Mouse (Mus musculus) liver, embryonic 15.5 days (tissue): ENCODE data around the gene Kcna2. TPM values are rescaled to one million over a fixed set of nuclear protein-coding genes. Genes with fewer than 3 reads are reported as not detected.

Experiments
- ATAC-seq: fragments of 200-750 bp; cut with Nextera tagmentation; 2 replicates; pipeline ENCODE4 v1.8.0; 2017; ENCODE audit warnings: moderate number of reproducible peaks, mild to moderate bottlenecking, moderate library complexity; ENCODE audit not compliant: insufficient read depth
- H3K27ac ChIP-seq: fragments of 300-500 bp; sonication (generic); replicated peaks from 2 replicates; pipeline ENCODE4 v1.5.1; 2015; ENCODE audit warnings: mild to moderate bottlenecking, inconsistent platforms
- H3K27me3 ChIP-seq: fragments of 300-500 bp; sonication (generic); 2 replicates; pipeline ENCODE4 v1.6.1; 2015; ENCODE audit warnings: mild to moderate bottlenecking, inconsistent platforms
- H3K36me3 ChIP-seq: fragments of 300-500 bp; sonication (generic); replicated peaks from 2 replicates; pipeline ENCODE4 v1.6.1; 2015; ENCODE audit warnings: moderate library complexity, mild to moderate bottlenecking, inconsistent platforms
- H3K4me1 ChIP-seq: fragments of 300-500 bp; sonication (generic); replicated peaks from 2 replicates; pipeline ENCODE4 v1.6.1; 2015; ENCODE audit warnings: inconsistent platforms
- H3K4me2 ChIP-seq: fragments of 300-500 bp; sonication (generic); 2 replicates; pipeline ENCODE4 v1.6.1; 2015; ENCODE audit warnings: moderate library complexity, mild to moderate bottlenecking, inconsistent platforms
- H3K4me3 ChIP-seq: fragments of 300-500 bp; sonication (generic); replicated peaks from 2 replicates; pipeline ENCODE4 v1.5.1; 2015; ENCODE audit warnings: mild to moderate bottlenecking, inconsistent platforms
- H3K9ac ChIP-seq: fragments of 300-500 bp; sonication (generic); 2 replicates; pipeline ENCODE4 v1.6.1; 2015; ENCODE audit warnings: moderate library complexity, mild to moderate bottlenecking, inconsistent platforms
- H3K9me3 ChIP-seq: fragments of 300-500 bp; sonication (generic); replicated peaks from 2 replicates; pipeline ENCODE4 v1.6.1; 2016; ENCODE audit warnings: inconsistent platforms
- WGBS: fragments of 180-500 bp; shearing (Covaris S2); methylation state at CpG from one replicate; pipeline ENCODE4 v1.1.7; 2015; ENCODE audit warnings: mixed read lengths; ENCODE audit not compliant: insufficient replicate concordance; 5-methylcytosine and 5-hydroxymethylcytosine counted together
- polyA plus RNA-seq: library from polyadenylated mRNA; unstranded; fragments of >200 nt; fragmentation: Nextera tagmentation; extraction: Ambion mirVana; gene quantifications from 2 replicates; pipeline ENCODE4 v1.2.1, GENCODE M21; 2015

Gene Kcna2
- polyA plus RNA-seq, 1 experiment from 2014 or later, result 0.09 TPM

GRCm38 (mm10) chr3:107101787-107102651, 1.1 kb downstream of the Kcna2 start:
- Histone ChIP-seq H3K4me3 (peak overlapping the region; percentile 23), H3K36me3 (no peaks in the 10 kb centered on the region), H3K27ac (no peak overlapping the region), H3K9ac (no peak overlapping the region), H3K4me1 (no peaks in the 10 kb centered on the region), H3K9me3 (no peaks in the 10 kb centered on the region), H3K4me2 (peak overlapping the region; percentile 41), H3K27me3 (peaks cover 59% of the 10 kb centered on the region)
- no peak for ATAC-seq
- 2% methylated on average over 53 of the region's 53 CpGs for WGBS

DNA sequence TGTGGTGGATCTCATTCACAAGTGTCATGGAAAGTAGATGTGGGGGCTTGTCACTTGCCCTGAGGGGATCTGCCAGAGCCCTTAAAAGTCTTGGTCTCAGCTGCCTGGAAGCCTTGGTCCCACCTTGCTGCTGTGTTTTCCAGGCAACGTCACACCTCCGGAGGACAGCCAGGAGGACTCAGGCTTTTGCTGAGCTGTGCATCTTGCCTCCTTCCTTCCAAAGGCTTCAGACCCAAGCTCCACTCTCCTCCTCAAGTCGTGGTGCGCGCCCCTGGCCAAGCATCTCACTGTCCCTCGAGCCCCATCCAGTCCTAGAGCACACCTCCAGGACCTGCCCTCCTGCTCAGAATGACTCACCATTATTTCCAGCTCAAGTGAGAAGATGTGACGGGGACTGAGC, 2.1 kb downstream of the Kcna2 start:
- Histone ChIP-seq H3K9ac (no peak overlapping the region), H3K4me1 (no peaks in the 10 kb centered on the region), H3K4me3 (no peak overlapping the region), H3K9me3 (no peaks in the 10 kb centered on the region), H3K27ac (no peak overlapping the region), H3K27me3 (peaks cover 59% of the 10 kb centered on the region), H3K4me2 (no peak overlapping the region), H3K36me3 (no peaks in the 10 kb centered on the region)
- no peak for ATAC-seq
- WGBS, result 49% methylated on average over 7 of the region's 7 CpGs

DNA sequence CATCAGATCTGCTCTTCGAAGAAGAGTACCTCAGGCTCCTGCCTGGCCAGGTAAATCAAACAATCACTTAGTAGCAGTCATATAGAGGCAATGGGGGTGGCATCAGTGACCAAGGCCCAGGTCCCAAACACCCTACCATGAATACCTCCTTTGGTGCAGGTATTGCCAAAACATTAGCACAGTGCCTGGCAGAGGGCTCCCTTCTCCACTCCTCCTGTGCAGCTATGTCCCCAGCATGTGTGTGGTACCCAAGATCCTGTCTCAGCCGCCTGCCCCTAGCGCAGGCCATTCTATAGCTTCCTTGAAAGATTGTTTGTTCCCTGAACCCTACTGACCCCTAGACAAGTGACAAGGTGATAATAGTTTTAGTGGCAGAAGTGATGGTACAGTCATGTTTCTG, 2.5 kb downstream of the Kcna2 start:
- no peak overlapping the region for H3K9ac ChIP-seq
- H3K9me3 ChIP-seq, result no peaks in the 10 kb centered on the region
- no peak overlapping the region for H3K27ac ChIP-seq
- H3K27me3 ChIP-seq, result peaks cover 59% of the 10 kb centered on the region
- no peak overlapping the region for H3K4me2 ChIP-seq
- no peaks in the 10 kb centered on the region for H3K4me1 ChIP-seq
- WGBS, result 61% methylated on average over 3 of the region's 3 CpGs
- no peaks in the 10 kb centered on the region for H3K36me3 ChIP-seq
- no peak overlapping the region for H3K4me3 ChIP-seq
- ATAC-seq, result no peak

GRCm38 (mm10) chr3:107105986-107106385, 5.0 kb downstream of the Kcna2 start:
- no peak for ATAC-seq
- no peaks in the 10 kb centered on the region for H3K36me3 ChIP-seq
- H3K9me3 ChIP-seq, result no peaks in the 10 kb centered on the region
- no peaks in the 10 kb centered on the region for H3K4me1 ChIP-seq
- peaks cover 35% of the 10 kb centered on the region for H3K27me3 ChIP-seq
- WGBS, result 63% methylated on average over 6 of the region's 6 CpGs
- no peak overlapping the region for H3K4me3 ChIP-seq
- H3K27ac ChIP-seq, result no peak overlapping the region
- H3K9ac ChIP-seq, result no peak overlapping the region
- no peak overlapping the region for H3K4me2 ChIP-seq

GRCm38 (mm10) chr3:107112498-107112897, 11.6 kb downstream of the Kcna2 start:
- Histone ChIP-seq H3K27me3 (no peaks in the 10 kb centered on the region), H3K4me1 (no peaks in the 10 kb centered on the region), H3K9ac (no peak overlapping the region), H3K36me3 (no peaks in the 10 kb centered on the region), H3K9me3 (no peaks in the 10 kb centered on the region), H3K4me3 (no peak overlapping the region), H3K4me2 (no peak overlapping the region), H3K27ac (no peak overlapping the region)
- ATAC-seq, result no peak
- 39% methylated on average over 4 of the region's 4 CpGs for WGBS

DNA sequence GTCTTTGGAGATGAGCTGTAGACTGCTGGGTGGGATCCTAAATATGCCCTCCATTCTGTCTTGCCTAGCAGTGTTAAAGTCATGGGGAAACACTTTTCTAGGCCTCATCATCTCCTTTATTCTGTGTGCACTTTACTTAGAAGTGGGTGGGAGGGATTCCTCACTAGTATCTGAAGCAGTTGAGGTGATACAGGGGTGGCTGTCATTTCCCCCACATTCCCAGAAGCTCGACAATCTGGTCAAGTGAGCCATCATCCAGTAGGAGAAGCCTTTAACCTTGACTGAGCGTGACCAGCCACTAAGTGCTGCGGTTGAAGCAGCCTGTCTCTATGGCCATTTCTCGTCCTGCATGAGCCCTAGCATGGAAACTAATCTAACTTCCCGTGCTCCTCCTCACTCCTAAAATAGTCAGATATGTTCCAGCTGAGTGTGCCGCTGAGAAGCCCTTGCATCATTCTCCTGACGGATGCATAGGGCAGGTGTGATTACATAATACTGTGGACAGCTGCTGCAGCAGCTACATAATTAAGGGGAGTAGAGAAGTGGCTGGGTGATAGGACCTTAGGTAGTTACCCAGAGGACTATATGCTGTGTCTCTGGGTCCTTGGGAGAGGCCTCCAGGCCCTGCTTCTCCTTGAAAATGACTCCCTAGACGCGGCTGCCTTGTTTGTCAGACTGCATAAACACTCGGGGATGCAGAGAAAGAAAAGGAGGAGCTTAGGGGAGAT, 12.2 kb downstream of the Kcna2 start:
- Histone ChIP-seq H3K4me3 (no peak overlapping the region), H3K36me3 (no peaks in the 10 kb centered on the region), H3K9me3 (no peaks in the 10 kb centered on the region), H3K9ac (no peak overlapping the region), H3K27ac (no peak overlapping the region), H3K4me2 (no peak overlapping the region), H3K4me1 (no peaks in the 10 kb centered on the region), H3K27me3 (no peaks in the 10 kb centered on the region)
- WGBS, result 54% methylated on average over 10 of the region's 10 CpGs
- ATAC-seq, result no peak

GRCm38 (mm10) chr3:107113771-107114737, 13.1 kb downstream of the Kcna2 start:
- H3K36me3 ChIP-seq, result no peaks in the 10 kb centered on the region
- H3K4me1 ChIP-seq, result no peaks in the 10 kb centered on the region
- no peaks in the 10 kb centered on the region for H3K9me3 ChIP-seq
- no peak overlapping the region for H3K27ac ChIP-seq
- ATAC-seq, result no peak
- H3K27me3 ChIP-seq, result no peaks in the 10 kb centered on the region
- H3K9ac ChIP-seq, result no peak overlapping the region
- no peak overlapping the region for H3K4me2 ChIP-seq
- H3K4me3 ChIP-seq, result no peak overlapping the region
- WGBS, result 48% methylated on average over 14 of the region's 14 CpGs

- H3K4me1 ChIP-seq, result no peaks in the 10 kb centered on the region
- H3K9me3 ChIP-seq, result no peaks in the 10 kb centered on the region
- WGBS, result 51% methylated on average over 2 of the region's 2 CpGs
- H3K36me3 ChIP-seq, result no peaks in the 10 kb centered on the region
- no peak overlapping the region for H3K27ac ChIP-seq
- H3K4me2 ChIP-seq, result no peak overlapping the region
- H3K9ac ChIP-seq, result no peak overlapping the region
- no peak for ATAC-seq
- no peaks in the 10 kb centered on the region for H3K27me3 ChIP-seq
- H3K4me3 ChIP-seq, result no peak overlapping the region
Observed at GRCm38 (mm10) chr3:107114941-107115340, 14.0 kb downstream of the Kcna2 start.

DNA sequence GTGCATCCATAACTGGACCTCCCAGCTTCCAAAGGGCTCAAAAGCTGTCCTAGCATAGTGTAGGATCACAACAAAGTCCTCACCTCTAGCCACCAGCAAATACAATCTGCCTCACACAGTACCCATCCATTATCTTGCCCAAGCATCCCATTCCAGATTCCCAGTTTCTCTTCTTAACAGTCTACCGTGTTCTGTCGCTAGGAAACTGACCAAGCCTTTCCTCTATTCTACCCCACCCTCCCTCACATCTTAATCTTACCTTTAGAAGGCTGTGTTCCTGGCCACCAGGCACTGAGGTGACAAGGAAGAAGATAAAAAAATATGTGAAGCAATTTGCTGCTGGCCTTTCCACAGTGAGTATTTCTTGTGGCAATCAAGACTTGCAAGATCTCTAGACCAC, 14.8 kb downstream of the Kcna2 start:
- WGBS, result 65% methylated on average over 2 of the region's 2 CpGs
- Histone ChIP-seq H3K9ac (no peak overlapping the region), H3K4me2 (no peak overlapping the region), H3K9me3 (no peaks in the 10 kb centered on the region), H3K27ac (no peak overlapping the region), H3K4me1 (no peaks in the 10 kb centered on the region), H3K36me3 (no peaks in the 10 kb centered on the region), H3K27me3 (no peaks in the 10 kb centered on the region), H3K4me3 (no peak overlapping the region)
- no peak for ATAC-seq

DNA sequence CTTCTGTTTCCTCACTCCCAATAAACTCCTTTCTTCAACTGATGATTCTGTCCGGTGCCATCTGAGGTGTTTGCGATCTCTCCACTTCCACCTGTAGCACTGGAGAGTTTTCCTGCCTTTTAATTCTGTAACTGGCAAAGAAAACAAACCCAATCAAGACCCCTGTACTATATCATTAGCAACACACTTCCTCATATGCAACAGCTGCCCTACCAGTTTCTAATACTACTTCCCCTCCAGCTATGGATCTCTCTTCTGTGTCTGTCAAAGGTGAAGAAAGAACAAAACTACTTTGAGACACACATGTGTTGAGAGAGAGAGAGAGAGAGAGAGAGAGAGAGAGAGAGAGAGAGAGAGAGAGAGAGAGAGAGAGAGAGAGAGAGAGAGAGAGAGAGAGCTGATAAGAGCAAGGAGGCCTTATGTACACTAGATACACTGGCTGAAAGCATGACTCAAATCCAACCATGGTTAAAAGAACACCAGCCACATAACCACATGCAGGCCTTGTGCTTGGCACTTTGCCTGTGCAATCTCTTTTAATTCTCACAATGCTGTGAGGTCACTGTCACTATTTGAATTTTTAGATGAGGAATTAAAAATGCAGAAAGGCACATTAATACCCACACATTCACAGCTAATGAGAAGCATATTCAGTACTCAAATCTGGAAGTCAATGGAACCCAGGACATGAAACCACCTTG, 19.1 kb downstream of the Kcna2 start:
- H3K27me3 ChIP-seq, result no peaks in the 10 kb centered on the region
- H3K9me3 ChIP-seq, result no peaks in the 10 kb centered on the region
- no peak overlapping the region for H3K9ac ChIP-seq
- H3K4me3 ChIP-seq, result no peak overlapping the region
- no peak overlapping the region for H3K4me2 ChIP-seq
- 40% methylated on average over 2 of the region's 2 CpGs for WGBS
- ATAC-seq, result no peak
- H3K36me3 ChIP-seq, result no peaks in the 10 kb centered on the region
- H3K27ac ChIP-seq, result no peak overlapping the region
- H3K4me1 ChIP-seq, result no peaks in the 10 kb centered on the region
